Mouse (Mus musculus) left cerebral cortex, adult 18-20 months (tissue): ENCODE results near the gene Gsk3b. TPM values are rescaled to one million over a fixed set of nuclear protein-coding genes. Genes with fewer than 3 reads are reported as not detected.

ENCODE experiments used
- DNase-seq, 2 experiments: peaks; one replicate each; pipeline ENCODE4 v3.0.0; 2021 to 2022; ENCODE audit warnings: low spot score in 2 of 2, mixed read lengths in 1 of 2
- total RNA-seq, 2 experiments: library from RNA; stranded (reverse); gene quantifications; 2 replicates each; pipeline ENCODE4 v1.2.3; 2021

Gsk3b gene
- total RNA-seq, 2 experiments from 2014 or later, result 172 TPM

DNA sequence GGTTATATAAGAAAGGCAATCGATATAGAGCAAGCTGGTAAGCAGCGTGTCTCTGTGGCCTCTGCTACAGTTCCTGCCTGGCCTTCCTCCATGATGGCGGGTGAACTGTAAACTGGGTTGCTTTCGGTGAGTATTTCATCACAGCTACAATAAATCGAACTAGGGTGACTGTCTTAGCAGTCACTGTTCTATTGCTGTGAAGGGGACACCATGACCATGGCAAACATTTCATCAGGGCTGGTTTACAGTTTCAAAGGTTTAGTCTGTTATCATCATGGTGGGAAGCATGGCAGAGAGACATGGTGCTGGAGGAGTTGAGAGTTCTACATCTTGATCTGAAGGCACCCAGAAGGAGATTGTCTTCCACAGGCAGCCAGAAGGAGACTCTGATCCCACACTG, 191.0 kb downstream of the Gsk3b start:
- no peak for DNase-seq

DNA sequence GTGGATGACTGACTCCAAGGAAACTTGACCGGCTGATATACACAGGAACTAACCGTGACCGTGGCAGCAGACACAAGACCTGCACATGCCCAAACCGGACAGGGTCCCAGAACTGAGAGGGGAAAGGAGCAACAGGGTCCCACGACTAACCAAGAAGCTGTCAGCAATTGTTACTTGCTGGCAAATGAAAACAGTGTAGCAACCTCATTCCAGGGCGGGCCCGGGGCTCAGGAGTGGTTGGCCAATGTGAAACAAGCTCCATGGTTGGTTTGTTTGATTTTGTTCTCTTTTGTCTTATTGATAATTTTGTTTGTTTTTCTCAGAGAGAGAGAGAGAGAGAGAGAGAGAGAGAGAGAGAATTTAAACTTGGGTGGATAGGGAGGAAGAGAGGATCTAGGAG, 192.2 kb downstream of the Gsk3b start:
- no peak for DNase-seq

DNA sequence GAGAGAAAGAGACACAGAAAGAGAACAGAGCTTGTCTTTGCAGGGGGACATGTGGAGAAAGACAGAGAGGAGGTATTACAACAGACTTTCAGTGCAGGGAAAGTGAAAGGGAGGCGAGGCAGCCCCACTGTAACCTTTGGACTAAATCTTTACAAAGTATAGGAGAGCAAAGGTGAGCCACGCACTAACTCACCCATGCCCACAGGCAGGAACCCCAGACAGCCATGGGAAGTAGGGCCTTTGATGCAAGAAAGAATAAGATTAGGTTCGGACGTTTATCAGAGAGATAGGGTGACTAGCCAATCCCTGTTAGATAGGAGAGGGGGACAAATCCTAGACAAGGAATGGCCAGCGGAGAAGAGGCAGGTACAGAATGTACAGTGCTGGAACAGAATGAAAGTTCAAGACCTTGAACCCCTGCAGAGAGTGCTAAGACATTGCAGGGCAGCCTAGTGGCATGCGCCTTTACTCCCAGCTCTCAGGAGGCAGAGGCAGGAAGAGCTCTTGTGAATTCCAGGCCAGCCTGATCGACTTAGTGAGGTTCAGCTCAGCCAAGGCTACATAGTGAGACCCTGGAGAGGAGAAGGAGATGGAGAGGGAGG, 193.9 kb downstream of the Gsk3b start:
- no peak for DNase-seq

DNA sequence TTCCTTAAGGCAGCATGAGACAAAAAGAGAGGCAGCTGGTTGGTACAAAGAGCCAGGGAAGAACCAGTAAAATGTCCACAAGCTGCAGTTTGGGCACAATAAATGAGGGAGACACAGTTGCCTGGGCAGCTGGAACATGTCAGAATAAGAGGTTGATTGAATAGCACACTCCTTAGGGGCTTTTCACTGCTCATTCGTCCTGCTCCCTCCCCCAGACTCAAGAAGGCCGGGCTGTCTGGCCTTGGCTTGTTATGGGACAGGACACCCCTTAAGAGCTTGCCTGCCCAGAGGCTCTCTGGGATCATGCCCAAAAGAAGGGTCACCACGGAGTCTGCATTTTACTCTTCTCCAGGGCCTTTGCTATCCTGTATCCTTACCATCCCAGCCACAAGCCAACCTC, 194.5 kb downstream of the Gsk3b start:
- no peak for DNase-seq

DNA sequence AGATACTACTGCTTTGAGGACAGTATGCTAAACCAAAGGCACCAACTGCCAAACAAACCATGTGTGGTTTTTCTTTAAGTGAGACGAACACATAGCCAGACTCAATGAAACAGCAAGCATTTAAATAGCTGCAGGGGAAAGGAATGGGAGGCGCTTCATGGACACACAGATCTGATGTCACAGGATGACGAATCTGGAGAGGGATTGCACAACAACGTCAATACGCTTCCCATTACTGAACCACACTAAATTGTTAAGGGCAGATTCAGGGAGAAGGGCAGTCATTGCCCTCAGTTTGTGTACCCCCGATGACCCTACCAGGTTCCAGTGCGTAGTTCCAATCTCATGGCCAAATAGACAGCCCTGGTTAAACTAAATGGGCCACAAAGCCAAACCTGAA, 197.0 kb downstream of the Gsk3b start:
- DNase-seq, result no peak

DNA sequence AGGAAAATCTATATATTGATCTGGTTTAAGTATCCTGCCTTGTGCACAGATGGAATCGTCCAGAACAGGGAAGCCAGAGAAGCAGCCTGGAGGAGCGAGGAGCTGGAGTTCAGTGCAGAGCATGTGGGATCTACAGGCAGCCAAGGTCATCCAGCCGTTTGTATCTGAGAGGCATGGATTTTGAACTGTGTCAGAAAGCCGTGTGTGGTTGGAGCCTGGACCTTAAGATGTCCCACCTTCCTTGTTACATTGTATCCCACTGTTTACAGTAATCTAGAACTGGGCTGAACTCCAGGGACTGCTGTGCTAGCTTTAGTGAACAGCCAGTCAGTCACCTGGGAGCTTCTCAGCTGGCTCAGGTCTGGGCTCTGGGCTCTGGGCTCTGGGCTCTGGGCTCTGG, 197.7 kb downstream of the Gsk3b start:
- DNase-seq, result no peak

DNA sequence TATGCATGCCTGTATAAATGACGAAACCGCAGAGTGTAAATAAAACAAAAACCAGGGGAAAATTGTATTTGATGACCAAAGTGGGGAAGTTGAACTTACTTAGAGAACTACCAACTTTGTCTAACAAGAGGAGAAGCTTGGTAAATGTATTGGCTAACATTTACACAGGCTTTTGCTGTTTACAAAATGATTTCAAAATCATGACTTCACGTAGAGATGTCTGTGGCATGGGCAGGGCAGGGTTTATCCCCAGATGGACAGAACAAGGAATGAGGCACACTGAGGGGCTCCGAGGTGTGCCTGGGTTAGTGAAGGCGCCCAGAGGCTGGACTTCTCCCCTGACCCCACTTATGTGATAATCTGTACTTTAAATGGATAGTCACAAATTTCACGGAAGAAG, 198.6 kb downstream of the Gsk3b start:
- no peak for DNase-seq

DNA sequence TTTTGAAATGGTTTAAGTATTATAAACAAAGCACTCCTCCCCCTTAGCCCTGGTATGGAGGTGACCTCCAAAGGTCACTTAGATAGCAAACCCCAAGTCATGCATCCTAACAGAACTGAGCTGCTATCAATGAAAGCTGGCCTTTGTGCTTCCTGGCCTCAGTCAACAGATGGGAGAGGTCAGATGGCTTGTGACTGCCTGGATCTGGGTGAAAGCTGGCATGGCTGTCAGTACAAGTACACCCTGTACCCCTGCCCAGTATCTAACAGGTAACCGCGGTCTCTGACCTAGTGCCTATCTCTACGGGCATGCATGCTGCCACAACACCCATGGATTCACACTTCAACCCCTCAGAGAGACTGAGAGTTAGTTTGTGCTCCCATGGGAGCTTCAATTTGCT, 199.0 kb downstream of the Gsk3b start:
- DNase-seq, result no peak

DNA sequence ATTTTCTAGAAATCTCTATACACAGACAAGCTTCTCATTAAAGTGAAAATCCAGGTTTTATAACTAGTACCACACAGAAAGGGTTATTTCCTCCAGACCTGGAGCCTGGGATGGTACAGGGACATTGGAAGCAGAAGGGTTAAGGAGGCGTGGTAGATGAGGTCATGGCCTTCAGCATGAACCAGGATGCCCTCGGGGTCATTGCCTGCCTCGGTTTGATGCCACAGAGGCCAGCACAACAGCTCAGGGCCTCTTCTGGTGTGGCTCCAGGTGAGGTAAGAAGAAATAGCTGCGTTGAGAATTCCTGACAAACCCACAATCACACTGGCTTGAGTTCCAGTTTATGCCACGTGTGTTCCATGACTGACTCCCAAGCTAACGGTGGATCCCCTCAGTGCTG, 200.1 kb downstream of the Gsk3b start:
- DNase-seq, result no peak

DNA sequence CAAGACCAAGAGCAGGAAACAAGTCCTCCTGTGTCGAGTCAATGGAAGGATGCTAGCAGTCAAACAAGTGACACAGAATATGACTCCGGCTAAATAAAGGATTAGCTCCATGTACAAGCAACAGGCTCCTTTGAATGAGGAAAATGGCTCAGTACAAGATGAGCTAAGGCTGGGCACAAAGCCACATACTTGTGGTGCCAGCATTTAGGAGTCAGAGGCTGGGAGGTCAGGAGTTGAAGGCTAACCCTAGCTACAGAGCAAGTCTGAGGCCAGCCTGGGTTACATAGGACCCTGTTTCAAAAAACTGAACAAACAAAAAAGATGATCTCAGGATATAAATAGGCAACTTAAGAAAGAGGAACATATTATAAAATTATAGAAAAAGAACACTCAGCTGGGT, 201.3 kb downstream of the Gsk3b start:
- DNase-seq, result no peak

DNA sequence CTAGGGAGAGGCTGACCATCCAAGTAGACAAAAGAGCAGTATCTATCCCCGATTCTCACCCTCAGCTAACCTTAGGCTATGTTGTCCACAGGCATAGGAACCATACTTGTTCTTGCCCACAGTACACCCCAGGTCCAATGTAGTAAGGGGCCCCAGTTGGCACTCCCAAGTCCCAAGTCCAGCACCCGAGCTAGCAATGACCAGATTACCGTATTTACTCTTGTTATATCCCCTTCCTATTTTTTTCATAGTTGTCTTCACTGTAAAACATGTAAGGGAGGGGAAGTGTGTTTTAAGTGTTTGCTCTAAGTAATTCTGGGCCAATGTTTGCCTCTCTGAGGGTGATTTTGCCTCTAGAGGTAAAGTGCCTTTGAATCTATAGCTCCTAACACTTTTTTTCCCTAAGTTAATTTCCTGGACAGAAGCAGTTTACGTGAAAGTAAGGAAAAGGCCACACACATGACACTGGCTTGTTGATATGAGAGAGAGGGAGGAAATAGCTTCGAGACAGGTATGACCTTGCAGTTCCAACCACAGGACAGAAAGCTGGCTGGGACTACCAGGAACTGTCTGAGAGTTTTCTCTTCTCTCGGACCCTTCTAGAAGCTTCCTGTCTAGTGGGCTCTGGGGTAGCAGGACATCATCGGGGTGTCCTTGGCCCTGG, 206.0 kb downstream of the Gsk3b start, which contains the start of gene Nr1i2:
TSS of gene Nr1i2 (minus strand) at position 140 of the 664 bp plus-strand sequence.
- DNase-seq, result no peak

DNA sequence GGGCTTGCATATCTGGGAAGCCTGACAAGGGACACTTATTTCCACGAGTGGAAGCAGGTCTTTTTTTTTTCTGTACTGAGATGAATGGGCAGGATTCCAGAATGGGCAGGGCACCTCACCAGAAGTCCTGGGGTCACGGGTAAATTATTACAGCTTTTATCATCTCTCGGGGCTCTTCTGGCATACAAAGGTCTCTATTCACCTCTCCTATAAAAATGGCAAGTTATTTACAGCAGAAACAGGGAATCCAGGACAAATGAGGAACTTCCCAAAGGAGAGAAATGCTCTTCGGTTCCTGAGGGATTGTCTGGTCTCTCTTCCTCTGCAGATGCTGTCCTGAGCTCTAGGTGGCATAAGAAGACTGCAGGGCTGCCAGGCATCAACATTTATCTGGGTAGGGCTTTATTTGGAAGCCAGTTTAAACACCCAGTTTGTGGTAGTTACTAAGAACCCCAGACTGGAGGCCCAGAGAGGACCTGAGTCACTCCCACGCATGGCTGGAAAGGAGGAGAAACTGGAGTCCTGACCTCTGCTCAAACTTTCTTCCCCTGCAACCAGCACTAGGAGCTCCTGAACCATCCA, 206.6 kb downstream of the Gsk3b start:
- DNase-seq, result peak in 1 of 2 experiments; percentile 3

Other genes starting within 250 kb of the Gsk3b start
- gene Gm36028, start 227.9 kb upstream of the Gsk3b start, total RNA-seq, result not detected
- 10 to 100 TPM; 93.4 to 97.3 TPM for gene Lrrc58, start 220.6 kb upstream of the Gsk3b start, total RNA-seq
- under 1 TPM; 0.37 to 0.67 TPM for gene Gpr156, start 172.5 kb upstream of the Gsk3b start, total RNA-seq
- gene Nr1i2, start 205.8 kb downstream of the Gsk3b start, total RNA-seq, result not detected